In the genomic region with DNA sequence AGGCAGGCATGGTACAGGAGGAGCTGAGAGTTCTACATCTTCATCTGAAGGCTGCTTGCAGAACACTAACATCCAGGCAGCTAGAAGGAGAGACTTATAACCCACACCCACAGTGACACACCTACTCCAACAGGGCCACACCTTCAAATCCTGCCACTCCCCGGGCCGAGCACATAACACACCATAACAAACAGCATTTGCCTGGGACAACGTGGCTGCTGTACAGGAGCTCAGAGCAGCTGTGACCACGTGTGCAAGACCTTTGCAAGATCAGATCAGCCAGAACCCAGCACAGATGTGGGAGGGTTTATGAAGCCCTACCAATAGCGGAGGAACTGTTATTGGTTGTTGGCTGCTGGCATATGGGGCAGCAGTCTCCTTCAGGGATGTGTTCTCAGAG, we compare ENCODE assay signal across 25 mouse cellular contexts. TPM values are rescaled to one million over a fixed set of nuclear protein-coding genes. Genes with fewer than 3 reads are reported as not detected.
DNase-seq lines count a peak whose midpoint lies in the region; ATAC-seq and TF ChIP-seq lines count a peak whose summit lies in the region.
"Had no signal": no experiment of that assay in that cellular context is flagged by ENCODE, and none has a peak within 500 bp of the region (broad histone marks: within the 10 kb centered on the region; RNA-seq: fewer than 3 reads in every experiment).

No protein-coding gene starts in this region.

- 75% methylated on average over 5 of the region's 5 CpGs for WGBS in heart, embryonic 12.5 days
- WGBS in intestine, embryonic 16.5 days, result 63% methylated on average over 5 of the region's 5 CpGs
- WGBS in stomach, postnatal 0 days, result 48% methylated on average over 5 of the region's 5 CpGs
- WGBS in hindbrain, embryonic 10.5 days, result 85% methylated on average over 5 of the region's 5 CpGs

- DNase-seq in heart, adult 11 months, result peak; percentile 39
- peak; percentile 67 for DNase-seq in stomach, postnatal 0 days (ENCODE audit: low spot score)
- no peak for DNase-seq in hindbrain, embryonic 10.5 days (ENCODE audit: low spot score)
- no peak for DNase-seq in layer of hippocampus, adult 2 months (ENCODE audit: low spot score in 2 of 2)
- DNase-seq in kidney, postnatal 10 days, result no peak
- DNase-seq: adrenal gland, postnatal 10 days; adrenal gland, postnatal 36 days; cerebellum, adult 18-20 months; cerebellum, adult 9-10 months; cerebellum, postnatal 25 days; forebrain, postnatal 0 days; gastrocnemius, postnatal 25 days; heart, adult 2 months had no signal

- TF ChIP-seq CTCF in stomach, postnatal 0 days (IDR thresholded peaks at IDR 0.05; ENCODE audit: low read depth), result no peak
- TF ChIP-seq CTCF in layer of hippocampus, adult 2 months (conservative IDR thresholded peaks at IDR 0.05), result no peak

- 0 out of 2 replicates have a peak, but pooled peaks cover 3% of the 10 kb centered on the region for H3K36me3 ChIP-seq in heart, embryonic 12.5 days
- H3K36me3 ChIP-seq in intestine, embryonic 16.5 days (ENCODE audit: control insufficient read depth, insufficient read depth, low read length), result no peaks in the 10 kb centered on the region
- H3K36me3 ChIP-seq in stomach, postnatal 0 days (ENCODE audit: control insufficient read depth, insufficient read depth, low read length), result no peaks in the 10 kb centered on the region
- H3K36me3 ChIP-seq in hindbrain, embryonic 10.5 days, result peaks cover 3% of the 10 kb centered on the region; the same call in 1 of the 2 replicates
- H3K36me3 ChIP-seq: embryonic facial prominence, embryonic 12.5 days; embryonic facial prominence, embryonic 15.5 days; heart, embryonic 10.5 days had no signal

- no peak overlapping the region for H3K4me2 ChIP-seq in heart, embryonic 12.5 days
- no peak overlapping the region for H3K4me2 ChIP-seq in intestine, embryonic 16.5 days (ENCODE audit: low read depth, low read length)
- H3K4me2 ChIP-seq in stomach, postnatal 0 days (replicated peaks; ENCODE audit: low read depth), result no peak overlapping the region
- H3K4me2 ChIP-seq: embryonic facial prominence, embryonic 12.5 days; embryonic facial prominence, embryonic 15.5 days; hindbrain, embryonic 14.5 days had no signal

- H3K27me3 ChIP-seq in heart, embryonic 12.5 days (replicated peaks), result no peaks in the 10 kb centered on the region
- H3K27me3 ChIP-seq in intestine, embryonic 16.5 days (replicated peaks; ENCODE audit: control insufficient read depth, insufficient read depth, low read length), result no peaks in the 10 kb centered on the region
- H3K27me3 ChIP-seq in stomach, postnatal 0 days (ENCODE audit: control insufficient read depth, insufficient read depth, low read length), result no peaks in the 10 kb centered on the region
- H3K27me3 ChIP-seq in hindbrain, embryonic 10.5 days (ENCODE audit: insufficient read depth, poor library complexity, severe bottlenecking), result no peaks in the 10 kb centered on the region
- H3K27me3 ChIP-seq: embryonic facial prominence, embryonic 12.5 days; embryonic facial prominence, embryonic 15.5 days; Patski had no signal

- ATAC-seq in heart, embryonic 12.5 days (ENCODE audit: insufficient number of reproducible peaks, low FRiP score), result no peak
- peak; percentile 79 for ATAC-seq in intestine, embryonic 16.5 days
- peak; percentile 50; the same call in 1 of the 2 replicates for ATAC-seq in megakaryocyte-erythroid progenitor cell, adult 5-6 weeks (replicated peaks; ENCODE audit: low FRiP score, low TSS enrichment, poor library complexity, severe bottlenecking)
- ATAC-seq in stomach, postnatal 0 days (ENCODE audit: low FRiP score, low TSS enrichment), result peak; percentile 93
- ATAC-seq: activated CD4-positive, CD25-positive, alpha-beta regulatory T cell, adult 4 months; forebrain, embryonic 14.5 days; forebrain, postnatal 0 days; hindbrain, postnatal 0 days; inflammation-experienced regulatory T-cells, adult 6 months; Patski had no signal

- H3K9ac ChIP-seq in heart, embryonic 12.5 days, result no peak overlapping the region
- H3K9ac ChIP-seq in intestine, embryonic 16.5 days (ENCODE audit: low read depth, low read length), result no peak overlapping the region
- no peak overlapping the region for H3K9ac ChIP-seq in stomach, postnatal 0 days (ENCODE audit: low read length)
- H3K9ac ChIP-seq: embryonic facial prominence, embryonic 12.5 days; embryonic facial prominence, embryonic 15.5 days; forebrain, postnatal 0 days; hindbrain, embryonic 14.5 days had no signal

- H3K9me3 ChIP-seq in heart, embryonic 12.5 days (replicated peaks), result peaks cover 5% of the 10 kb centered on the region; the same call in 1 of the 2 replicates
- H3K9me3 ChIP-seq in intestine, embryonic 16.5 days (ENCODE audit: control insufficient read depth, low read length), result no peaks in the 10 kb centered on the region
- H3K9me3 ChIP-seq in stomach, postnatal 0 days (ENCODE audit: control insufficient read depth, low read length), result 0 out of 2 replicates have a peak, but pooled peaks cover 7% of the 10 kb centered on the region
- peaks cover 4% of the 10 kb centered on the region; the same call in 1 of the 2 replicates for H3K9me3 ChIP-seq in hindbrain, embryonic 10.5 days
- H3K9me3 ChIP-seq: embryonic facial prominence, embryonic 12.5 days; embryonic facial prominence, embryonic 15.5 days had no signal

- no peak for TF ChIP-seq EP300 in stomach, postnatal 0 days (optimal IDR thresholded peaks at IDR 0.05)

- no peak overlapping the region for H3K4me3 ChIP-seq in heart, embryonic 12.5 days
- H3K4me3 ChIP-seq in intestine, embryonic 16.5 days (ENCODE audit: low read length), result no peak overlapping the region
- H3K4me3 ChIP-seq in stomach, postnatal 0 days (ENCODE audit: low read depth, low read length), result no peak overlapping the region
- H3K4me3 ChIP-seq in hindbrain, embryonic 10.5 days, result no peak overlapping the region
- H3K4me3 ChIP-seq in layer of hippocampus, adult 2 months, result no peak overlapping the region
- H3K4me3 ChIP-seq: embryonic facial prominence, embryonic 12.5 days; embryonic facial prominence, embryonic 15.5 days; heart, adult 2 months; heart, embryonic 10.5 days had no signal

- no peak overlapping the region for H3K27ac ChIP-seq in heart, embryonic 12.5 days (ENCODE audit: poor library complexity, severe bottlenecking)
- no peak overlapping the region for H3K27ac ChIP-seq in intestine, embryonic 16.5 days (ENCODE audit: low read length)
- no peak overlapping the region for H3K27ac ChIP-seq in stomach, postnatal 0 days (replicated peaks)
- H3K27ac ChIP-seq in hindbrain, embryonic 10.5 days, result no peak overlapping the region
- H3K27ac ChIP-seq in layer of hippocampus, adult 2 months, result no peak overlapping the region
- H3K27ac ChIP-seq: embryonic facial prominence, embryonic 12.5 days; embryonic facial prominence, embryonic 15.5 days; heart, adult 2 months; heart, embryonic 10.5 days; hindbrain, embryonic 14.5 days; hindbrain, postnatal 0 days had no signal

- no peaks in the 10 kb centered on the region for H3K4me1 ChIP-seq in heart, embryonic 12.5 days (replicated peaks)
- H3K4me1 ChIP-seq in intestine, embryonic 16.5 days (ENCODE audit: control insufficient read depth, insufficient read depth, low read length), result no peaks in the 10 kb centered on the region; the same call in 1 of the 2 replicates
- H3K4me1 ChIP-seq in stomach, postnatal 0 days (replicated peaks; ENCODE audit: control insufficient read depth, insufficient read depth), result no peaks in the 10 kb centered on the region
- H3K4me1 ChIP-seq in hindbrain, embryonic 10.5 days (replicated peaks), result no peaks in the 10 kb centered on the region
- H3K4me1 ChIP-seq: embryonic facial prominence, embryonic 12.5 days; embryonic facial prominence, embryonic 15.5 days; heart, embryonic 10.5 days had no signal

RNA-seq across cellular contexts. Expression of gene Edem1, which starts 37.9 kb away (rescaled TPM):
- polyA plus RNA-seq in heart, embryonic 12.5 days (2016; fragmentation: Nextera tagmentation; extraction: Ambion mirVana), result 15.4 and 15.6 TPM in 2 replicates
- polyA plus RNA-seq in intestine, embryonic 16.5 days (2015; fragmentation: Nextera tagmentation; extraction: Ambion mirVana), result 28.9 and 42.9 TPM in 2 replicates
- total RNA-seq in megakaryocyte-erythroid progenitor cell, adult 5-6 weeks (2014; fragmentation: Nextera tagmentation), result 11.9 and 19.7 TPM in 2 replicates
- 11.9 and 12.9 TPM in 2 replicates for total RNA-seq in megakaryocyte-erythroid progenitor cell, adult 5-6 weeks (2017)
- polyA plus RNA-seq in stomach, postnatal 0 days (2015; fragmentation: Nextera tagmentation; extraction: Ambion mirVana), result 34.8 and 35.8 TPM in 2 replicates
- 16.7 and 16.8 TPM in 2 replicates for polyA plus RNA-seq in hindbrain, embryonic 10.5 days (2016; fragmentation: Nextera tagmentation; extraction: Ambion mirVana)
- total RNA-seq in layer of hippocampus, adult 2 months (2021), result 10 to 100 TPM; 13.3 to 17.2 TPM

Comparison
In these comparisons a context has a peak if more than half of its experiments do, and no peak if none do; other contexts are left out.
1. DNase-seq: peak in heart, adult 11 months (single experiment) and stomach, postnatal 0 days (single experiment); none in hindbrain, embryonic 10.5 days (single experiment), layer of hippocampus, adult 2 months (0 of 2) and kidney, postnatal 10 days (single experiment).